Mouse (Mus musculus) midbrain, embryonic 12.5 days (tissue): Measurements from ENCODE around the gene P4ha3. TPM values are rescaled to one million over a fixed set of nuclear protein-coding genes. Genes with fewer than 3 reads are reported as not detected.
"Not testable (repeated sequence)": the region's sequence is repeated elsewhere in the genome, so short reads cannot be mapped to it uniquely, and the experiment has no call there.

Source experiments
- ATAC-seq: fragments of 200-750 bp; cut with Nextera tagmentation; 2 replicates; pipeline ENCODE4 v1.8.0; 2017; ENCODE audit warnings: low read depth, moderate TSS enrichment, moderate library complexity; ENCODE audit not compliant: low FRiP score
- H3K27ac ChIP-seq: fragments of 300-500 bp; sonication (generic); replicated peaks from 2 replicates; pipeline ENCODE4 v1.5.1; 2016; ENCODE audit warnings: mild to moderate bottlenecking
- H3K27me3 ChIP-seq: fragments of 300-500 bp; sonication (generic); 2 replicates; pipeline ENCODE4 v1.6.1; 2016; ENCODE audit warnings: mild to moderate bottlenecking
- H3K36me3 ChIP-seq: fragments of 300-500 bp; sonication (generic); 2 replicates; pipeline ENCODE4 v1.6.1; 2016
- H3K4me1 ChIP-seq: fragments of 300-500 bp; sonication (generic); 2 replicates; pipeline ENCODE4 v1.6.1; 2016
- H3K4me2 ChIP-seq: fragments of 300-500 bp; sonication (generic); replicated peaks from 2 replicates; pipeline ENCODE4 v1.6.1; 2016; ENCODE audit warnings: mild to moderate bottlenecking, moderate library complexity
- H3K4me3 ChIP-seq: fragments of 300-500 bp; sonication (generic); 2 replicates; pipeline ENCODE4 v1.5.1; 2016; ENCODE audit warnings: mild to moderate bottlenecking
- H3K9ac ChIP-seq: fragments of 300-500 bp; sonication (generic); replicated peaks from 2 replicates; pipeline ENCODE4 v1.6.1; 2016; ENCODE audit warnings: mild to moderate bottlenecking, moderate library complexity
- H3K9me3 ChIP-seq: fragments of 300-500 bp; sonication (generic); 2 replicates; pipeline ENCODE4 v1.6.1; 2016; ENCODE audit warnings: mild to moderate bottlenecking
- WGBS: fragments of 180-500 bp; shearing (Covaris S2); methylation state at CpG from one replicate; pipeline ENCODE4 v1.1.7; 2016; 5-methylcytosine and 5-hydroxymethylcytosine counted together
- polyA plus RNA-seq: library from polyadenylated mRNA; unstranded; fragments of >200 nt; fragmentation: Nextera tagmentation; extraction: Ambion mirVana; gene quantifications from 2 replicates; pipeline ENCODE4 v1.2.1, GENCODE M21; 2016

P4ha3 gene
- polyA plus RNA-seq = 4.4 and 4.7 TPM in 2 replicates

- H3K27ac ChIP-seq = no peak within 1 kb of the TSS
- peaks cover 35% of the 10 kb centered on the region for H3K27me3 ChIP-seq
- peak; percentile 48; the same call in 1 of the 2 replicates for ATAC-seq
- peaks cover 25% of the 10 kb centered on the region for H3K4me1 ChIP-seq
- peak within 1 kb of the TSS; percentile 91 for H3K4me2 ChIP-seq
- no peaks in the 10 kb centered on the region for H3K36me3 ChIP-seq
- WGBS = under 1% methylated on average over 42 of the region's 53 CpGs
- H3K9ac ChIP-seq = peak within 1 kb of the TSS; percentile 69
- no peaks in the 10 kb centered on the region for H3K9me3 ChIP-seq
- H3K4me3 ChIP-seq = peak within 1 kb of the TSS; percentile 55
Observed at GRCm38 (mm10) chr7:100285383-100285782, at the start of gene P4ha3. Gene P4ha3 (plus strand): TSS chr7:100285520.

- Histone ChIP-seq H3K4me1 (0 out of 2 replicates have a peak, but pooled peaks cover 3% of the 10 kb centered on the region), H3K27me3 (no peaks in the 10 kb centered on the region), H3K27ac (no peak overlapping the region), H3K36me3 (no peaks in the 10 kb centered on the region), H3K4me3 (no peak overlapping the region), H3K4me2 (no peak overlapping the region), H3K9ac (no peak overlapping the region), H3K9me3 (no peaks in the 10 kb centered on the region)
- WGBS = 86% methylated on average over 1 of the region's 1 CpGs
- no peak for ATAC-seq
Observed at GRCm38 (mm10) chr7:100238271-100238670, 47.0 kb upstream of the P4ha3 start.

GRCm38 (mm10) chr7:100240601-100241000 is 44.7 kb upstream of the P4ha3 start:
- Histone ChIP-seq H3K27me3 (no peaks in the 10 kb centered on the region), H3K36me3 (no peaks in the 10 kb centered on the region), H3K4me1 (no peaks in the 10 kb centered on the region), H3K9me3 (no peaks in the 10 kb centered on the region), H3K4me2 (no peak overlapping the region), H3K27ac (no peak overlapping the region), H3K4me3 (no peak overlapping the region), H3K9ac (no peak overlapping the region)
- ATAC-seq = no peak
- 82% methylated on average over 2 of the region's 2 CpGs for WGBS

- Histone ChIP-seq H3K36me3 (no peaks in the 10 kb centered on the region), H3K9me3 (no peaks in the 10 kb centered on the region), H3K4me3 (no peak overlapping the region), H3K27ac (no peak overlapping the region), H3K27me3 (no peaks in the 10 kb centered on the region), H3K9ac (no peak overlapping the region), H3K4me1 (no peaks in the 10 kb centered on the region), H3K4me2 (no peak overlapping the region)
- no peak for ATAC-seq
- 73% methylated on average over 1 of the region's 1 CpGs for WGBS
Observed at GRCm38 (mm10) chr7:100243007-100243406, 42.3 kb upstream of the P4ha3 start.

GRCm38 (mm10) chr7:100244225-100244624 is 41.1 kb upstream of the P4ha3 start:
- H3K27ac ChIP-seq = no peak overlapping the region
- H3K36me3 ChIP-seq = no peaks in the 10 kb centered on the region
- H3K4me2 ChIP-seq = no peak overlapping the region
- H3K9me3 ChIP-seq = no peaks in the 10 kb centered on the region
- no peak overlapping the region for H3K9ac ChIP-seq
- H3K4me1 ChIP-seq = no peaks in the 10 kb centered on the region
- no peak overlapping the region for H3K4me3 ChIP-seq
- 90% methylated on average over 4 of the region's 4 CpGs for WGBS
- no peak for ATAC-seq
- H3K27me3 ChIP-seq = no peaks in the 10 kb centered on the region

- H3K27me3 ChIP-seq = no peaks in the 10 kb centered on the region
- no peak overlapping the region for H3K9ac ChIP-seq
- H3K4me1 ChIP-seq = no peaks in the 10 kb centered on the region
- 97% methylated on average over 3 of the region's 3 CpGs for WGBS
- no peak for ATAC-seq
- H3K36me3 ChIP-seq = no peaks in the 10 kb centered on the region
- H3K9me3 ChIP-seq = no peaks in the 10 kb centered on the region
- H3K27ac ChIP-seq = no peak overlapping the region
- H3K4me2 ChIP-seq = no peak overlapping the region
- H3K4me3 ChIP-seq = no peak overlapping the region
Observed at GRCm38 (mm10) chr7:100245176-100245575, 40.1 kb upstream of the P4ha3 start.

GRCm38 (mm10) chr7:100250667-100251066 is 34.7 kb upstream of the P4ha3 start:
- no peaks in the 10 kb centered on the region for H3K9me3 ChIP-seq
- peaks cover 33% of the 10 kb centered on the region for H3K36me3 ChIP-seq
- no peak overlapping the region for H3K9ac ChIP-seq
- ATAC-seq = no peak
- 95% methylated on average over 5 of the region's 5 CpGs for WGBS
- H3K27me3 ChIP-seq = no peaks in the 10 kb centered on the region
- no peak overlapping the region for H3K4me3 ChIP-seq
- H3K4me2 ChIP-seq = no peak overlapping the region
- no peaks in the 10 kb centered on the region for H3K4me1 ChIP-seq
- H3K27ac ChIP-seq = no peak overlapping the region

- ATAC-seq = no peak
- Histone ChIP-seq H3K4me2 (no peak overlapping the region), H3K27ac (no peak overlapping the region), H3K27me3 (no peaks in the 10 kb centered on the region), H3K36me3 (peaks cover 28% of the 10 kb centered on the region), H3K4me1 (no peaks in the 10 kb centered on the region), H3K4me3 (no peak overlapping the region), H3K9me3 (no peaks in the 10 kb centered on the region), H3K9ac (no peak overlapping the region)
- WGBS = 81% methylated on average over 3 of the region's 3 CpGs
Observed at GRCm38 (mm10) chr7:100262350-100262749, 23.0 kb upstream of the P4ha3 start.

GRCm38 (mm10) chr7:100264934-100265333 is 20.4 kb upstream of the P4ha3 start:
- H3K4me3 ChIP-seq, ATAC-seq, H3K4me1 ChIP-seq, H3K4me2 ChIP-seq, H3K9ac ChIP-seq, H3K9me3 ChIP-seq, H3K27ac ChIP-seq, H3K27me3 ChIP-seq: not testable (repeated sequence)
- 63% methylated on average over 17 of the region's 17 CpGs for WGBS
- peaks cover 43% of the 10 kb centered on the region for H3K36me3 ChIP-seq

GRCm38 (mm10) chr7:100272369-100272768 is 13.0 kb upstream of the P4ha3 start:
- Histone ChIP-seq H3K36me3 (peaks cover 31% of the 10 kb centered on the region; the same call in 1 of the 2 replicates), H3K9me3 (no peaks in the 10 kb centered on the region), H3K27me3 (no peaks in the 10 kb centered on the region), H3K9ac (no peak overlapping the region), H3K4me3 (no peak overlapping the region), H3K4me1 (no peaks in the 10 kb centered on the region), H3K4me2 (no peak overlapping the region), H3K27ac (no peak overlapping the region)
- WGBS = 96% methylated on average over 8 of the region's 8 CpGs
- no peak for ATAC-seq

- Histone ChIP-seq H3K36me3 (peaks cover 16% of the 10 kb centered on the region; the same call in 1 of the 2 replicates), H3K9me3 (no peaks in the 10 kb centered on the region), H3K27me3 (no peaks in the 10 kb centered on the region), H3K9ac (no peak overlapping the region), H3K4me3 (no peak overlapping the region), H3K27ac (no peak overlapping the region), H3K4me2 (no peak overlapping the region), H3K4me1 (no peaks in the 10 kb centered on the region)
- 86% methylated on average over 6 of the region's 6 CpGs for WGBS
- ATAC-seq = no peak
Observed at GRCm38 (mm10) chr7:100274507-100274906, 10.8 kb upstream of the P4ha3 start.

GRCm38 (mm10) chr7:100276397-100276796 is 8.9 kb upstream of the P4ha3 start:
- 50% methylated on average over 2 of the region's 2 CpGs for WGBS
- H3K4me1 ChIP-seq = no peaks in the 10 kb centered on the region
- ATAC-seq = no peak

GRCm38 (mm10) chr7:100279803-100280202 is 5.5 kb upstream of the P4ha3 start:
- Histone ChIP-seq H3K27ac (no peak overlapping the region), H3K27me3 (peaks cover 10% of the 10 kb centered on the region), H3K4me2 (no peak overlapping the region), H3K36me3 (no peaks in the 10 kb centered on the region), H3K4me1 (peaks cover 2% of the 10 kb centered on the region), H3K9ac (no peak overlapping the region), H3K9me3 (no peaks in the 10 kb centered on the region), H3K4me3 (no peak overlapping the region)
- WGBS = 0% methylated on average over 1 of the region's 1 CpGs
- ATAC-seq = no peak

More at GRCm38 (mm10) chr7:100276397-100276796, 8.9 kb upstream of the P4ha3 start:
- H3K4me2 ChIP-seq = no peak overlapping the region
- no peak overlapping the region for H3K27ac ChIP-seq
- no peak overlapping the region for H3K4me3 ChIP-seq
- H3K36me3 ChIP-seq = 0 out of 2 replicates have a peak, but pooled peaks cover 10% of the 10 kb centered on the region
- H3K27me3 ChIP-seq = no peaks in the 10 kb centered on the region
- no peaks in the 10 kb centered on the region for H3K9me3 ChIP-seq
- no peak overlapping the region for H3K9ac ChIP-seq
